Mouse (Mus musculus): ENCODE data around the gene Vps53. TPM values are rescaled to one million over a fixed set of nuclear protein-coding genes. Genes with fewer than 3 reads are reported as not detected.

Vps53 gene
- 9.3 and 23.1 TPM in 2 replicates for polyA plus RNA-seq (2012; rRNA removed)

DNA sequence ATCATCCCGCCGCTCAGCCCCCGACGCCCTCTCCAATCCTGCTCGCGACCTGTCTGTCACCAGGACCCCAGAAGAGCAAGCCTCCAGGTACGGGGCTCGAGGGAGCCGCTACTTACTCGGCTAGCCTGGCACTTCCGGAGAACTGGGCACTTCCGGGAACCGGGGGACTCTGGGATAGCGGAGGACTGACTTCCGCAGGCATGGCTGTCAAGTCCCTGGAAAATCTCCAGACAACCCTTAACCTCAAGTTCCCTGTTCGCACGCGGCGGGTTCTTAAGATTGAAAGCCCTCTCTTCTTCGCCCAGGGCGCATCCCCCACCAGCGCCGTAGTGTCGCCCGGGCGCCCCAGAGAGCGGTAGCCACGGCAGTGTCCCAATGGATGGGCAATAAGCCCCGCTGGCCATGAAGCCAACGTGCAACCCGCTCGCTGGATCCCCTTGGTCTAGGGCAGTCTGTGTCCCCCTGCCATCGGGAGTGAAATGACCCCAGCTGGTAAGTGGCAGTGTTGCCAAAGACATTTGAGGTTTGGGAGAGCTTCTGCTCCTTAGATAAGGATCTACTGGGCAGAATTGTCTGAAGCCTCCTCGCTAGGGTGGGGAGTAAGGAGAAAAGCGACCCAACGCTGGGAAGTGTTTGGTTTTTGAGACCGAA is at the start of gene Vps53, which contains the start of gene Fam57a:
Gene Vps53 (minus strand): TSS at position 153 of the 651 bp plus-strand sequence.
Gene Fam57a (plus strand): TSS at position 177 of the 651 bp plus-strand sequence.
- H3K4me3 ChIP-seq (ENCODE audit: low read depth, low read length): peak within 1 kb of the TSS; percentile 77
- 0 out of 2 replicates have a peak, but pooled peaks cover 2% of the 10 kb centered on the region for H3K4me1 ChIP-seq (ENCODE audit: control insufficient read depth, insufficient read depth, insufficient read length, low read length)
- no peaks in the 10 kb centered on the region for H3K27me3 ChIP-seq (ENCODE audit: control insufficient read depth, insufficient read depth, low read length)
- H3K36me3 ChIP-seq (ENCODE audit: control insufficient read depth, insufficient read depth, low read length): 0 out of 2 replicates have a peak, but pooled peaks cover 6% of the 10 kb centered on the region
- H3K27ac ChIP-seq (ENCODE audit: insufficient read depth, low read depth, low read length): peak within 1 kb of the TSS; percentile 66
- under 1% methylated on average over 37 of the region's 37 CpGs for WGBS
- TF ChIP-seq POLR2A (IDR thresholded peaks at IDR 0.05; ENCODE audit: low read depth, low read length) (peak; percentile 73; the same call in 1 of the 2 replicates), CTCF (IDR thresholded peaks at IDR 0.05; ENCODE audit: extremely low read depth, insufficient read length, insufficient replicate concordance, low read depth, low read length) (no peak)

- Histone ChIP-seq H3K36me3 (ENCODE audit: control insufficient read depth, insufficient read depth, low read length) (peaks cover 17% of the 10 kb centered on the region), H3K27ac (ENCODE audit: insufficient read depth, low read depth, low read length) (no peak overlapping the region), H3K27me3 (ENCODE audit: control insufficient read depth, insufficient read depth, low read length) (no peaks in the 10 kb centered on the region), H3K4me1 (ENCODE audit: control insufficient read depth, insufficient read depth, insufficient read length, low read length) (no peaks in the 10 kb centered on the region), H3K4me3 (ENCODE audit: low read depth, low read length) (no peak overlapping the region)
- TF ChIP-seq POLR2A (IDR thresholded peaks at IDR 0.05; ENCODE audit: low read depth, low read length) (no peak), CTCF (IDR thresholded peaks at IDR 0.05; ENCODE audit: extremely low read depth, insufficient read length, insufficient replicate concordance, low read depth, low read length) (no peak)
These were observed 45.6 kb upstream of the Vps53 start for GRCm38 (mm10) chr11:76225051-76225450.

DNA sequence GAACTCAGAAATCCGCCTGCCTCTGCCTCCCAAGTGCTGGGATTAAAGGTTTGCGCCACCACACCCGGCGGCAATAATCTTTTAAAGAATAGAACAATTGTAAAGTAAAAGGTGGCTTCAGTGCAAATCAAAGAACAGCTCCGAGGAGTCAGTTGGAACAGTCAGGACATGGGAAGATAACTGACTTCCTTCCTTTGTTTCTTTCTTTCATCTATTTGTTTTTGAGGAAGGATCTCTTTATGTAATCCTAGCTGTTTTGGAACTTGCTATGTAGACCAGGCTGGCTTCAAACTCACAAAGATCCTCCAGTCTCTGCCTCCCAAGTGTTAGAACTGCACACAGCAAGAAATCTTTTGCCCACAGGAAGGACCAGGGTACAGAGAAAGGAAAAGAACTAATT is 45.2 kb upstream of the Vps53 start:
- Histone ChIP-seq H3K4me3 (ENCODE audit: low read depth, low read length) (no peak overlapping the region), H3K27ac (ENCODE audit: insufficient read depth, low read depth, low read length) (no peak overlapping the region), H3K36me3 (ENCODE audit: control insufficient read depth, insufficient read depth, low read length) (peaks cover 17% of the 10 kb centered on the region), H3K4me1 (ENCODE audit: control insufficient read depth, insufficient read depth, insufficient read length, low read length) (no peaks in the 10 kb centered on the region), H3K27me3 (ENCODE audit: control insufficient read depth, insufficient read depth, low read length) (no peaks in the 10 kb centered on the region)
- no peak for TF ChIP-seq POLR2A (IDR thresholded peaks at IDR 0.05; ENCODE audit: low read depth, low read length)
- TF ChIP-seq CTCF (IDR thresholded peaks at IDR 0.05; ENCODE audit: extremely low read depth, insufficient read length, insufficient replicate concordance, low read depth, low read length): no peak
- WGBS: 93% methylated on average over 5 of the region's 5 CpGs

GRCm38 (mm10) chr11:76217390-76217800 is 37.9 kb upstream of the Vps53 start, which contains the start of the genes Dbil5 and Gemin4:
TSS of gene Dbil5 (plus strand) at chr11:76217608.
TSS of gene Gemin4 (minus strand) at chr11:76217664.
- Histone ChIP-seq H3K27ac (ENCODE audit: insufficient read depth, low read depth, low read length) (peak within 1 kb of the TSS; percentile 52), H3K36me3 (ENCODE audit: control insufficient read depth, insufficient read depth, low read length) (peaks cover 13% of the 10 kb centered on the region), H3K4me1 (ENCODE audit: control insufficient read depth, insufficient read depth, insufficient read length, low read length) (no peaks in the 10 kb centered on the region), H3K4me3 (ENCODE audit: low read depth, low read length) (peak within 1 kb of the TSS; percentile 85), H3K27me3 (ENCODE audit: control insufficient read depth, insufficient read depth, low read length) (no peaks in the 10 kb centered on the region)
- peak; percentile 97 for TF ChIP-seq CTCF (IDR thresholded peaks at IDR 0.05; ENCODE audit: extremely low read depth, insufficient read length, insufficient replicate concordance, low read depth, low read length)
- peak; percentile 60 for TF ChIP-seq POLR2A (IDR thresholded peaks at IDR 0.05; ENCODE audit: low read depth, low read length)
- WGBS: under 1% methylated on average over 35 of the region's 35 CpGs

DNA sequence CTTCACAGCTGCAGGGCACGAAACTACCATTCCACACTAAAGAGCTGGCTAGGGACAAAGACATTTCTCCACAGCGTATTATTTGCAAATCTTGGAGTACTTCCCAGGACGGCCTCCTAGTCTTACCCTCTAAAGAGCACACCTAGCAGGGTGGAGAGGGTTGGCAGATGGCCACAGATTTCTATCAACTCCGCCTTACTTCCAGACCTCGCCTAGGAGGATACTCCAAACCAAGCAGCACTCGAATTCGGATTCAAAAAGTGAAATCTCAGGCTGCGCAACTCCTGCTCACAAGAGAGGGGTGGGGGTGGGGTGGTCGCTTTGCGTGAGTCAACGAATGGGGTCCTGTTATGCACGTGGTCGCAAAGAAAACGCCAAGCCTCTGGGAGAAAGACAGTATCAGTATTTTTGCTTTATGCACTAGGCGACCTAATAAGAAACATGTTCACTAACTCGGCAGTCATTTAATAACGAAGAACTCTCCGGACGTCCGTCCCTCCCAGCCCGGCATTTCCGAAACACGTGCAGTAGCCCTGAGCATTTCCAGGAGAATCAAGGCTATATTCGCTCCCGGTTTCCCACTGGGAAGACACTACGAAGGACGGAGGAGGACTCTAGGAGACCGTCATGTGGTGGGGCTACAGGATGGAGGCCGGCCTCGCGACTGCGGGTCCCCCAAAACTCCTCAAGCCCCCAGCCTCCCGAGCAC is 37.4 kb upstream of the Vps53 start:
- H3K4me3 ChIP-seq (ENCODE audit: low read depth, low read length): peak overlapping the region; percentile 85
- H3K27me3 ChIP-seq (ENCODE audit: control insufficient read depth, insufficient read depth, low read length): no peaks in the 10 kb centered on the region
- peak overlapping the region; percentile 52 for H3K27ac ChIP-seq (ENCODE audit: insufficient read depth, low read depth, low read length)
- 1% methylated on average over 33 of the region's 33 CpGs for WGBS
- no peaks in the 10 kb centered on the region for H3K4me1 ChIP-seq (ENCODE audit: control insufficient read depth, insufficient read depth, insufficient read length, low read length)
- TF ChIP-seq CTCF (IDR thresholded peaks at IDR 0.05; ENCODE audit: extremely low read depth, insufficient read length, insufficient replicate concordance, low read depth, low read length): no peak
- H3K36me3 ChIP-seq (ENCODE audit: control insufficient read depth, insufficient read depth, low read length): peaks cover 17% of the 10 kb centered on the region

DNA sequence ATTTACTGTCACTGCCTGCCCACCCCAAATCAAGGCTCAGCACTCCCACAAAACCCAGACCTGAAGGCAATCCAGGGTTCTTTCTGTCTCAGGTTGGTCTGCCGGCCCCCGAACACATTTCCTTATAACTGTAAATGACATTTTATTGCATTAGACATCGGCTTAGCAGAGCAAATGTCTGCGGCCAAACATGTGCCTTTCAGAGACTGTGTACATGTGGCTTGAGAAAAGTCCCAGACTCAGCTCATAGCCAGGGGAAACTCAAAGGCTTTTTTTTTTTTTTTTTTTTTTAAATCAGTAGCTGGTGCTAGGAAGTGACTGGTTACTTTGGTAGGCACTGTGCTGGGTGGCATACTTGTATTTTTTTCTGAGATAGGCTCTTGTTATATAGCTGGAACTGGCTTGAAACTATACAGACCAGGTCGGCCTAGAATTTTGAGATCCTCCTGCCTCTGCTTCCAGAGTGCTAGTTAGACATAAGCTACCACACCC is 36.6 kb upstream of the Vps53 start:
- peaks cover 15% of the 10 kb centered on the region for H3K36me3 ChIP-seq (ENCODE audit: control insufficient read depth, insufficient read depth, low read length)
- TF ChIP-seq CTCF (IDR thresholded peaks at IDR 0.05; ENCODE audit: extremely low read depth, insufficient read length, insufficient replicate concordance, low read depth, low read length): no peak
- no peak for TF ChIP-seq POLR2A (IDR thresholded peaks at IDR 0.05; ENCODE audit: low read depth, low read length)
- 43% methylated on average over 5 of the region's 5 CpGs for WGBS
- H3K4me1 ChIP-seq (ENCODE audit: control insufficient read depth, insufficient read depth, insufficient read length, low read length): no peaks in the 10 kb centered on the region
- peak overlapping the region; percentile 52 for H3K27ac ChIP-seq (ENCODE audit: insufficient read depth, low read depth, low read length)
- no peak overlapping the region for H3K4me3 ChIP-seq (ENCODE audit: low read depth, low read length)
- H3K27me3 ChIP-seq (ENCODE audit: control insufficient read depth, insufficient read depth, low read length): no peaks in the 10 kb centered on the region

DNA sequence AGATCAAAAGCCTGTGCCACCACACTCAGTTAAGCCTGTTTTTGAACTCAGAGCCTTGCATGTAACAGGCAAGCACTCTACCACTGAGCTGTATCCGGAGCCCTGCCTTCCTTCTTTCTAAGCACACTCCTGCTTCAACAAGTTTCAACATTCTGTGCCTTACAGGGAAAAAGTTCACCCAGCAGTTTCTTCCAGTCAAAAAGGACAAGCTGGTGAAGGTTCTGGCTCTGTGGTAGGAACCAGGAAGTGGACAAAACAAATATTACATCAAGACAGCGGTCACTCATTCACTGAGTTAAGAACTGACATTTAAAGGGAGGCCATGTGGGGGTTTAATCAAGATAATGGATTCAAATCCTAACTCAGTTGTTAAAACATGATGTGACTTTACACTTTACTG is 35.6 kb upstream of the Vps53 start:
- TF ChIP-seq POLR2A (IDR thresholded peaks at IDR 0.05; ENCODE audit: low read depth, low read length): no peak
- TF ChIP-seq CTCF (IDR thresholded peaks at IDR 0.05; ENCODE audit: extremely low read depth, insufficient read length, insufficient replicate concordance, low read depth, low read length): no peak
- Histone ChIP-seq H3K4me3 (ENCODE audit: low read depth, low read length) (no peak overlapping the region), H3K27ac (ENCODE audit: insufficient read depth, low read depth, low read length) (no peak overlapping the region), H3K4me1 (ENCODE audit: control insufficient read depth, insufficient read depth, insufficient read length, low read length) (no peaks in the 10 kb centered on the region), H3K27me3 (ENCODE audit: control insufficient read depth, insufficient read depth, low read length) (no peaks in the 10 kb centered on the region), H3K36me3 (ENCODE audit: control insufficient read depth, insufficient read depth, low read length) (peaks cover 14% of the 10 kb centered on the region; the same call in 1 of the 2 replicates)
- 60% methylated on average over 2 of the region's 2 CpGs for WGBS
